Mouse (Mus musculus) frontal cortex, postnatal 14 days (tissue): ENCODE results near the gene Taco1.
"Not testable (repeated sequence)": the region's sequence is repeated elsewhere in the genome, so short reads cannot be mapped to it uniquely, and the experiment has no call there.

Experiments
- DNase-seq, 2 experiments: peaks; one replicate each; pipeline ENCODE4 v3.0.0; 2022; ENCODE audit warnings: low spot score in 2 of 2

Taco1 gene

GRCm38 (mm10) chr11:106065923-106066571, at the start of gene Taco1:
Gene Taco1, plus strand, starts transcription at chr11:106066061.
- DNase-seq, result peak; percentile 90 to 94

GRCm38 (mm10) chr11:106016440-106016839, 49.4 kb upstream of the Taco1 start:
- DNase-seq, result no peak

DNA sequence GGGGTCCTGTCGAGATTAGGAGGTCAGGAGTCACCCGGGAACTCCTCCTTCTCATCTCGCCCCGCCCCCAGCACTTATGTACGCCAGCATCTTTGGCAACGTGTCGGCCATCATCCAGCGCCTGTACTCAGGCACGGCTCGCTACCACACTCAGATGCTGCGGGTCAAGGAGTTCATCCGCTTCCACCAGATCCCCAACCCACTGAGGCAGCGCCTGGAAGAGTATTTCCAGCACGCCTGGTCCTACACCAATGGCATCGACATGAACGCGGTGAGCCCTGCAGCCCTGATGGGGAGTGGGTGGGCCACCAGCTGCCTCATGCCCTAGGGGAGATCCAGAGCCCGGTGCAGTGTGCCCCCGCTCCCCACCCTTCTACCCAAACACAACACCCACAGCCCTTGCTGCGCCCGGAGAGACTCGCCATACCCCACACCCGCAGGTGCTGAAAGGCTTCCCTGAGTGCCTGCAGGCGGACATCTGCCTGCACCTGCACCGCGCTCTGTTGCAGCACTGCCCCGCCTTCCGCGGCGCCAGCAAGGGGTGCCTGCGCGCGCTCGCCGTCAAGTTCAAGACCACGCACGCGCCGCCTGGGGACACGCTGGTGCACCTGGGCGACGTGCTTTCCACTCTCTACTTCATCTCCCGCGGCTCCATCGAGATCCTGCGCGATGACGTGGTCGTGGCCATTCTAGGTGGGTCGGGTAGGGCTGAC, 45.7 kb upstream of the Taco1 start:
- peak in 1 of 2 experiments; percentile 37 for DNase-seq

DNA sequence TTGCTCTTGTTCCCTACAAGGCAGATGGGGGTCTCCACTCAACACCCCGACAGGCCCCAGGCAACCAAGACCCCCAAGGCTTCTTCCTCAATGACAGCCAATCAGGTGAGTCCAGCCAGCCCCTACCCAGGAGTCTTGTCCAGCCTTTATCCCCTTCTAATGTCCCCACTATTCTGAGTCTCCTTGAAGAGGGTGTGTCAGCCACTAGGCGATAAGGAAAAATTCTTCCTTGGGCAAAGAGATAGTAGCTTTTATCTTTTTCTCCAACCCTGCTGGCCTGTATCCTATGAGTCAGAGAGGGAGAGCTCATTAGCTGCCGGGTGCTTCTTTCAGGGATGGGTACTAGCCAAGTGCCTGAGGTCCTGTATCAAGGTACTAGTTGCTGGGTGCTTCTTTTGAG, 40.1 kb upstream of the Taco1 start:
- no peak for DNase-seq

DNA sequence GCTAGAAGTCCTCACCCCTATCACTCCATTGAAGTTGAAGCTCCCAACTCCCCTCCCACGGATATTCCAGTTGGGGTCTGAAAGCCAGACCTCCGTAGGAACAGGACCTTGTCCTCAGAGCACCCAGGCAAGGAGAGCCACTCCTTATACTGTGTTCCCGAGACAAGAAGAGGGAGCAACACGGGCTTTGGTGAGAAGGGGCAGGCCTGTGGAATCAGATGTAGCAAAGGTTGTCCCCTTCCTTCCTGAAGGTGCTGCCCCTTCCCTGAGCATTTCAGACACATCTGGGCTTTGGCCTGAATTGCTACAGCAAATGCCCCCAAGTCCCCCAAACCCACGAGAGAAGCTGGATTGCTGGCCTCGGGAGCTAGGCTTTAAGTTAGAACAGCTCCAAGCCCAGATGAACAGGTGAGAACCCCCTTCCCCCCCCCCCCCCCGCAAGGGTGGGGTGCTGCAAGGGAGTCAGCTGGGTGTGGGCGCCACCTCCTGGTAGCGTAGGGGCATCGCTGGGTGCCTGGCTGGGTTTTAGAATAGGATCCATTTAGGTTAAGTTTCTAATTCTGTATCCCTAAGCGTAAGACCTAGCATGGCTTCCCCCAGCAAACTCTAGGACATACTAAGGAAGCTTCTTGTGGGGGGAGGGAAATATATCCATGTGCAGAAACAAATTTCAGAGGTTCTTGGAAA, 39.3 kb upstream of the Taco1 start:
- peak in 1 of 2 experiments; percentile 52 for DNase-seq

DNA sequence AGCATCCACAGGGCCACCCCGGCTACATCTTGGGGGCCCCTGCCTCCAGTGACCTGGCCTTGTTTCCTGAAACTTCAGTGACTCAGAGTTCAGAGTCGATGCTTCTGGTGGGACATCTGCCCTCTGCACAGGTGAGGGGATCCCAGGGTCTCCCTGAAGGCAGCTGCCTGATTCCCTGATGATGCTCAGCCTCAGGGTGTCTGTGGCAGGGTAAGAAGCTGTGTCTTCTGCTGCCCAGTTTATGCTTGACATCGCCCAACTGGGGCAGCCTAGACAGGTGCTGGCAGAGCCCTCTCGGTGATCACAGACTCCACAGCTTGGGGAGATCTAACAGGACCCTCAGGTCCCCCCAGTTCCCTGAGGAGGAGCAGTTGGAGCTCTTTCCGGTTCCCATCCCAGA, 38.3 kb upstream of the Taco1 start:
- no peak for DNase-seq

DNA sequence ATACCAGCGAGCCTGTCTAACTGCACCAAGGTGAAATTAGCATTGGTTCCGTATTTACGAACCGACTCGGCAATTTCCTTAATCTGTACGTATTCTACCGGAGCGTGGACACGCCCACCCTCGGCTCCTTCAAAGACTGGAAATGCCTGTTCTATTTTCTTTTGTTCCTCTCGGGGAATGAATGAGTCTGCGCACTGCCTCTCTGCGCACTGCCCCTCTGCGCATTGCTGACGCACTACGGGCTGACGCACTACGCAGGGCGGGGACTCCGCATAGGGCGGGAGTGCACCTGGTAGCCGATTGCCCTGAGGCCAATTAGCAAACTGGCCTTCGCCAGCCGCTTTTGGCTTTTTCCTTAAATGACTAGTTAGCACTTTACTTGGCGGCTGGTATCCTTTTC, 33.8 kb upstream of the Taco1 start:
- not testable (repeated sequence) for DNase-seq

- no peak for DNase-seq
Measured at GRCm38 (mm10) chr11:106033491-106033919, 32.4 kb upstream of the Taco1 start.

- no peak for DNase-seq
Measured at GRCm38 (mm10) chr11:106034986-106035385, 30.9 kb upstream of the Taco1 start.

DNA sequence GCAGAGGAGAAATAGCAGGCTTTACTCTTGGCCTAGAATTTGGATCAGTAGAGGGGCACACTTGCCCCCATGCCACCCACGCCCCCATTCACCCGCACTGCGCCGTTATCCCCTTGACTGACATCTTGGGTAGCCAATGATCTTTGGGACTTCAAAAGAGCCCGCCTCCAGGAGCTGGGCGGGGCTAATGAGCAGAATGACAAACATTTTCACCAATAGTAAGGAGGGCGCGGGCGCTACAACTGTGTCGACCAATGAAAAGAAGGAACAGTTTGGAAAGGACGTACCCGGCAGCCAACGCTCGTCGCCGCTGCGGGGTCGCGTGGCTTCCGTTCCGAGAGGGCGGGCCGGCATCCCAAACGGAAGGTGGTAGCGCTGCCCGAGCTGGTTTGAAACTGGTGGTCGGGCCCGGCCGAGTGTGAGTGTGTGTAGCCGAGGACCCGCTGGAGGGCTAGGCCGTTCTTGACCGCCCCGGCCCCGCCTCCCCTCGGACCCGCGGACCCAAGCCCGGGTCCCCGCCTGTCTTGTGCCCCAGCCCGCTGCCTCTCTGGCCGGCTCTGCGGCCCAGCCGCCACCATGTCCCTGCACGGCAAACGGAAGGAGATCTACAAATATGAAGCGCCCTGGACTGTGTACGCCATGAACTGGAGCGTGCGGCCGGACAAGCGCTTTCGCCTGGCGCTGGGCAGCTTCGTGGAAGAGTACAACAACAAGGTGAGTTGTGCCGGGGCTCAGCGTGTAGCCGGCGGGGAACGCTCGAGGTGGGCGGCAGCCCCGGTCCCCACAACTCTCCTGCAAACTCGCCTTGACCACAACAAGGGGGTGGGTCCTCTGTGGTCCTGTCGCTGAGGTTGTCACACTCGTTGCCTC, 29.1 kb upstream of the Taco1 start, which contains the start of gene Dcaf7:
TSS of gene Dcaf7 (plus strand) at position 325 of the 870 bp plus-strand sequence.
- DNase-seq, result peak; percentile 98 to 100

DNA sequence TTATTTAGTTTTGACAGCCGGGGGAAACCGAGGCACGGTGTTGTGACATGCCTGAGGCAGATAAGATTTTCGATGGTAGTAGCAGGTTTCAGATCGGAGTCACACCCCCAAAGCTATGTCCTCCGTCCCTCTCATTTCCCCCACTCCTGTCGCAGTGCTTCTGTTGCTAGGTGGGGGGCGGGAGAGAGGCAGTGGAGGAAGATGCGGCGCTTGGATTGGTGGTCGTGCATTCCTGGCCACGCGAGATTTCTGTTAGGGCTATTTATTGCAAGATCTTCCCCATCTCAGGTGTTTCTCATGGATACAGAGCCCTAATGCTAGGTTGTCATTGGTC, 28.5 kb upstream of the Taco1 start:
- DNase-seq, result peak; percentile 73 to 87

DNA sequence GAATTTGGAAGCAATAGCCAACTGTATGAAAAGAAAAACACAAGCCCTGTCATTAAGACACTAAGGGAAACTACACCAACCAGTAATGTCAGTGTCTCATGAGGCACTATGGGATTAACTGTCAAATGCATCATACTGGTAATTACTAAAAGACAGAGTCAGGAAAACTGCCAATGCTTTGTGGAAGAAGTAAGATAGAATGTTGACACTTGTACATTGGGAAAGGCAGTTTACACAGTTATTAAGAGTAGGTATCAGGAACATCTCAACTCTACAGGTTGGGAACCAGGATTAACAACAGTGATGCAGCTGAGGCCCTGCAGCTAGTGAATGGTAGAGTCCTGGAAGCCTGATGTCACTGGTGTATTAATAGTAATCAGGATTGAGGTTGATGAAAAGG, 21.5 kb upstream of the Taco1 start:
- DNase-seq, result no peak

DNA sequence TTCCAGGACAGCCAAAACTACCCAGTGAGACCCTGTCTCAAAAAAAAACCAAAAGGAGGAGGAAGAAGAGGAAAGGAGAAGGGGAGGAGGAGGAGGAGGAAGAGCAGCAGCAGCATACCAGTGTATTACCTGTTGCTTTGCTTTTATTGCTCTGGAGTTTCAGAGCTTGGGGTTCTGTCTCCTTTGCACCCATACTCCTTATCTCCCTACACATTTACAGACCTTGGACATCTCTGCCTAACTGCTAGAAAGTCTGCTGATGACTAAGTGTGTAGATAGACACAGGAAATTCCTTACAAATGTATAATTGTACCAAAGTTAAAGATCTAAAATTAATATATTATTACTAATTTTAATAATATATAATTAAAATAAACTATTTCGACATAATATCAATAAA, 20.6 kb upstream of the Taco1 start:
- no peak for DNase-seq

- DNase-seq, result no peak
Measured at GRCm38 (mm10) chr11:106045780-106046179, 20.1 kb upstream of the Taco1 start.

- no peak for DNase-seq
Measured at GRCm38 (mm10) chr11:106046584-106046983, 19.3 kb upstream of the Taco1 start.

DNA sequence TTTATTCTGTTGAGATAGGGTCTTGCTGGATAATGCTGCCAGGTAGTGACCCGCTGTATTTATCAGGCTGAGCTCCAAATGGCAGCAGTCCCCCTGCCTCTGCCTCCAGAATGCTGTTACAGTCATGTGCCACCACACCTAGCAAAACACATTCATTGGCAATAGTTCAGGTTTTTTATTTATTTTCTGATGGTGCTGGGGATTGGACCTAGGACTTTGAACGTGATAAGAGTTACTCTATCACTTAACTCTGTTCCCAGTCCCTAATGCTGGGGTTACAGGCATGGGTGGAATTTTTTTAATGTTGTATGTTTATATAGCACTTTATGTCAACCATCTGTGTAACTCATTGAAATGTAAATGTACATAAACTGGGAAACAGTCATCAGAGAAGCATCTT, 11.9 kb upstream of the Taco1 start:
- no peak for DNase-seq

DNA sequence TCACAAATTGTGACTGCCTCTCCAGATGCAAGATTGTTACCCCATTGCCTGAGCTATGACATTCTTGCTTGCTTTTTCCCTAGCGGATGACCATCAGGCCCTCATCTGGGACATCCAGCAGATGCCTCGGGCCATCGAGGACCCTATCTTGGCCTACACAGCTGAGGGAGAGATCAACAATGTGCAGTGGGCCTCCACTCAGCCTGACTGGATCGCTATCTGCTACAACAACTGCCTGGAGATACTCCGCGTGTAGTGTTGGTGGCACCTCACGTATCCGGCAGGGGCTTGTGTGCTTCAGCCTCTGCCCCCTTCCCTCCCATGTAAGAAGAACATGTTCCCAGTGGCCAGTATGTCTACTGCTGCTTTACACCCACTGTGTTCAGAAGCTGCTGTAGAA, 11.3 kb upstream of the Taco1 start:
- no peak for DNase-seq

DNA sequence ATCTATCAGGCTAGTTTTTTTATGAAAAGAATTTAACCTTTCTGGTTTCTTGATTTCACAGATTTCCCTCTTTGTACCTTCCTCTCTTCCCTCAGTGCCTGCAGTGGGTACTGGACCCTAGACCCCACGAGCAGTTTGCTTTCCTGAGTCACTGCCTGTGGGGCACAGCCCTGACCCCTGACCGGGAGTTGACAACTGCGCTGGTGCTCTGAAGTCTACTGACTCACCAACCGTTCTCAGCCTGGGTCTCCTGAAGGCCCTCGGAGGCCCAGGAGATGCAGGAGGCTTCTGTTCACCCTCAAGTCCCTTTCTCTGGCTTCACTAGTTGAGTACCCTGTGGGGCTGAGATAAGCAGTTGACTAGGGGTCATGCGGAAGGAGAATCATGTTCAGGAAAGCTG, 10.5 kb upstream of the Taco1 start:
- no peak for DNase-seq

- no peak for DNase-seq
Measured at GRCm38 (mm10) chr11:106056819-106057491, 8.9 kb upstream of the Taco1 start.

- no peak for DNase-seq
Measured at GRCm38 (mm10) chr11:106058020-106058419, 7.8 kb upstream of the Taco1 start.

DNA sequence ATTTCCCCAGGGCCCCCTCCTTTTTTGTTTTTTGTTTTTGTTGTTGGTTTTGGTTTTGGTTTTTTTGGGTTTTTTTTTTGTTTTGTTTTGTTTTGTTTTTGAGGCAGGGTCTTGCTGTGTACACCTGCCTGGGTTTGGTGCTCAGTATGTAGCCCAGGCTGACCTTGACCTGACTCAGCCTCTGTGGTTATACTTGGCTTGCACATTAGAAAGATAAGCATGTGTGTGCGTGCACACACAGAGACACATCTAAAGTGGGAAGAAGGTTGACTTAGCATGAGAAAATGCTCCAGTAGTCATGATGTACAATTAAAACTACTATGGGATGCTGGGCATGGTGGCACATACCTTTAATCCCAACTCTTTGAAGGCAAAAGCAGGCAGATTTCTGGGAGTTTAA, 5.3 kb upstream of the Taco1 start:
- no peak for DNase-seq
